Mouse (Mus musculus) stomach, embryonic 14.5 days (tissue): ENCODE measurements around the gene Slc35f5. TPM values are rescaled to one million over a fixed set of nuclear protein-coding genes. Genes with fewer than 3 reads are reported as not detected.

ENCODE experiments used
- ATAC-seq: fragments of 200-750 bp; cut with Nextera tagmentation; 2 replicates; pipeline ENCODE4 v1.8.0; 2017; ENCODE audit warnings: low read depth, moderate TSS enrichment; ENCODE audit not compliant: insufficient number of reproducible peaks, insufficient read depth, low FRiP score
- H3K27ac ChIP-seq: fragments of 300-500 bp; sonication (generic); 2 replicates; pipeline ENCODE4 v1.5.1; 2014; ENCODE audit warnings: mild to moderate bottlenecking, low read length, moderate library complexity, mixed read lengths
- H3K27me3 ChIP-seq: fragments of 300-500 bp; sonication (generic); 2 replicates; pipeline ENCODE4 v1.6.1; 2014; ENCODE audit warnings: low read length, control low read depth, mixed read lengths; ENCODE audit not compliant: control insufficient read depth, insufficient read depth
- H3K36me3 ChIP-seq: fragments of 300-500 bp; sonication (generic); 2 replicates; pipeline ENCODE4 v1.6.1; 2014; ENCODE audit warnings: mild to moderate bottlenecking, control low read depth, low read length, moderate library complexity, mixed read lengths; ENCODE audit not compliant: control insufficient read depth, insufficient read depth
- H3K4me1 ChIP-seq: fragments of 300-500 bp; sonication (generic); 2 replicates; pipeline ENCODE4 v1.6.1; 2014; ENCODE audit warnings: low read length, control low read depth, mixed read lengths; ENCODE audit not compliant: control insufficient read depth, insufficient read depth
- H3K4me2 ChIP-seq: fragments of 300-500 bp; sonication (generic); replicated peaks from 2 replicates; pipeline ENCODE4 v1.6.1; 2014; ENCODE audit warnings: low read depth, low read length, control low read depth
- H3K4me3 ChIP-seq: fragments of 300-500 bp; sonication (generic); 2 replicates; pipeline ENCODE4 v1.5.1; 2014; ENCODE audit warnings: low read depth, low read length, control low read depth
- H3K9ac ChIP-seq: fragments of 300-500 bp; sonication (generic); replicated peaks from 2 replicates; pipeline ENCODE4 v1.6.1; 2014; ENCODE audit warnings: low read depth, mild to moderate bottlenecking, control low read depth, low read length, moderate library complexity, mixed read lengths
- H3K9me3 ChIP-seq: fragments of 300-500 bp; sonication (generic); 2 replicates; pipeline ENCODE4 v1.6.1; 2016; ENCODE audit warnings: low read depth, low read length, control low read depth; ENCODE audit not compliant: control insufficient read depth
- WGBS: fragments of 180-500 bp; shearing (Covaris S2); extraction: QIAGEN DNeasy Blood & Tissue Kit; methylation state at CpG from one replicate; pipeline ENCODE4 v1.1.7; 2014; 5-methylcytosine and 5-hydroxymethylcytosine counted together
- polyA plus RNA-seq: library from polyadenylated mRNA; unstranded; fragments of >200 nt; fragmentation: Nextera tagmentation; extraction: Ambion mirVana; gene quantifications from 2 replicates; pipeline ENCODE4 v1.2.1, GENCODE M21; 2014

The Slc35f5 gene
- polyA plus RNA-seq, 1 experiment from 2014 or later: 61.8 TPM

GRCm38 (mm10) chr1:125581134-125581533 is 20.7 kb downstream of the Slc35f5 start:
- ATAC-seq: no peak
- no peak overlapping the region for H3K4me2 ChIP-seq
- H3K4me1 ChIP-seq: no peaks in the 10 kb centered on the region
- no peak overlapping the region for H3K4me3 ChIP-seq
- WGBS: 93% methylated on average over 3 of the region's 3 CpGs
- H3K9ac ChIP-seq: no peak overlapping the region
- H3K27ac ChIP-seq: no peak overlapping the region
- peaks cover 42% of the 10 kb centered on the region for H3K36me3 ChIP-seq
- H3K27me3 ChIP-seq: no peaks in the 10 kb centered on the region
- H3K9me3 ChIP-seq: no peaks in the 10 kb centered on the region

GRCm38 (mm10) chr1:125603620-125604019 is 43.2 kb downstream of the Slc35f5 start:
- Histone ChIP-seq H3K27me3 (no peaks in the 10 kb centered on the region), H3K27ac (no peak overlapping the region), H3K36me3 (no peaks in the 10 kb centered on the region), H3K4me1 (no peaks in the 10 kb centered on the region), H3K9me3 (peaks cover 4% of the 10 kb centered on the region; the same call in 1 of the 2 replicates), H3K4me3 (no peak overlapping the region), H3K9ac (no peak overlapping the region), H3K4me2 (no peak overlapping the region)
- 75% methylated on average over 4 of the region's 4 CpGs for WGBS
- ATAC-seq: no peak

- Histone ChIP-seq H3K27ac (no peak overlapping the region), H3K27me3 (no peaks in the 10 kb centered on the region), H3K9me3 (no peaks in the 10 kb centered on the region), H3K36me3 (no peaks in the 10 kb centered on the region), H3K4me2 (no peak overlapping the region), H3K4me1 (no peaks in the 10 kb centered on the region), H3K4me3 (no peak overlapping the region), H3K9ac (no peak overlapping the region)
- peak; percentile 82 for ATAC-seq
- WGBS: 29% methylated on average over 10 of the region's 10 CpGs
Measured at GRCm38 (mm10) chr1:125607087-125607803, 46.9 kb downstream of the Slc35f5 start.

- ATAC-seq: no peak
- 67% methylated on average over 4 of the region's 4 CpGs for WGBS
- no peaks in the 10 kb centered on the region for H3K9me3 ChIP-seq
Measured at GRCm38 (mm10) chr1:125624376-125625076, 64.1 kb downstream of the Slc35f5 start.

GRCm38 (mm10) chr1:125639501-125640253 is 79.3 kb downstream of the Slc35f5 start:
- Histone ChIP-seq H3K27me3 (no peaks in the 10 kb centered on the region), H3K4me3 (no peak overlapping the region), H3K9me3 (no peaks in the 10 kb centered on the region), H3K36me3 (no peaks in the 10 kb centered on the region), H3K27ac (no peak overlapping the region), H3K4me1 (no peaks in the 10 kb centered on the region), H3K9ac (no peak overlapping the region), H3K4me2 (no peak overlapping the region)
- 89% methylated on average over 8 of the region's 8 CpGs for WGBS
- ATAC-seq: no peak

More at GRCm38 (mm10) chr1:125624376-125625076, 64.1 kb downstream of the Slc35f5 start:
- H3K4me3 ChIP-seq: no peak overlapping the region
- no peaks in the 10 kb centered on the region for H3K36me3 ChIP-seq
- no peak overlapping the region for H3K9ac ChIP-seq
- no peaks in the 10 kb centered on the region for H3K27me3 ChIP-seq
- no peak overlapping the region for H3K27ac ChIP-seq
- no peaks in the 10 kb centered on the region for H3K4me1 ChIP-seq
- no peak overlapping the region for H3K4me2 ChIP-seq

- Histone ChIP-seq H3K4me3 (no peak overlapping the region), H3K27ac (no peak overlapping the region), H3K9ac (no peak overlapping the region), H3K9me3 (no peaks in the 10 kb centered on the region), H3K27me3 (no peaks in the 10 kb centered on the region), H3K4me1 (no peaks in the 10 kb centered on the region), H3K36me3 (no peaks in the 10 kb centered on the region), H3K4me2 (no peak overlapping the region)
- no peak for ATAC-seq
- 12% methylated on average over 1 of the region's 1 CpGs for WGBS
Measured at GRCm38 (mm10) chr1:125643643-125644042, 83.2 kb downstream of the Slc35f5 start.

Other genes starting within 250 kb of the Slc35f5 start
- gene Actr3, start 124.9 kb upstream of the Slc35f5 start, polyA plus RNA-seq: 341 and 374 TPM in 2 replicates
- 6.3 and 6.7 TPM in 2 replicates for gene Gpr39, start 116.4 kb downstream of the Slc35f5 start, polyA plus RNA-seq